Mouse (Mus musculus): Measurements from ENCODE around the gene Coro7.

Gene Coro7

DNA sequence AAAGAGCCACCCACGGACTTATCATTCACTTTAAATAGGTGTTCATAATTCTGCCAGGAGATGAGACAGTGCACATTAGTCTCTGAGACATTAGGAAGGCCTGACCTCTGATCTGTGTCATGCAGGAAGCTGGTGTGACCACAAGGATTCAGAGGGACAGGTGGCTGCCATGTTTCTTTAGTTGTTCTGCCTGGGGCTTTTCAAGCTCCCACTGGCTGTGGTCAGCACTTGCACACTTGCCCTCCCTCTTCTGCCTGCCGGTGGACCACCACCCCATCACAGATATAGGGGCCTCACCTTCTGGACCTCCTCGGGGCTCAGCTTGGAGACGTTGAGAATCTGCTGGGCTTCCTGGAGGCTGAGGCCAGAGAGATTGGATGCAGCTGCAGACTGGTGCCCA lies 62.7 kb downstream of the Coro7 start:
- no peak for DNase-seq (ENCODE audit: low read depth, low spot score)

DNA sequence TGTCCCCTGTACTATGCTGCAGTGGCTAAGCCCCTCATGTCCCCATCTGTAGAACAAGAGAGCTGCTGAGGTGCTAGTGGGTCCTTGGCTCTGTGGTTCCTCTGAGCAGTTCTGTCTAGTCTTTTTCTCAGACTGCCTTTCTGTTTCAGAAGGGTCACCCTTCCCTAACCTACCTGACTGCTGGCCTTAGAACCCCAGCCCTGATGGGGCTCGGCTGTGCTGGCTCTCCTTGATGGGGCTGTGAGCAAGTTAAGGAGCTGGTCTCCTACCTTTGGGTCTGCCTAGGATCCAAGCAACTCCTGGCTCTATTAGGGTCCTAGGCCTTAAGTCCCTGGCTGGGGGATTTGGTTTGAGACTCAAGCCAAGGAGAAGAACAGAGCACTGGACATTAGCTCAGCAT lies 64.3 kb downstream of the Coro7 start:
- DNase-seq (ENCODE audit: low read depth, low spot score) = no peak

DNA sequence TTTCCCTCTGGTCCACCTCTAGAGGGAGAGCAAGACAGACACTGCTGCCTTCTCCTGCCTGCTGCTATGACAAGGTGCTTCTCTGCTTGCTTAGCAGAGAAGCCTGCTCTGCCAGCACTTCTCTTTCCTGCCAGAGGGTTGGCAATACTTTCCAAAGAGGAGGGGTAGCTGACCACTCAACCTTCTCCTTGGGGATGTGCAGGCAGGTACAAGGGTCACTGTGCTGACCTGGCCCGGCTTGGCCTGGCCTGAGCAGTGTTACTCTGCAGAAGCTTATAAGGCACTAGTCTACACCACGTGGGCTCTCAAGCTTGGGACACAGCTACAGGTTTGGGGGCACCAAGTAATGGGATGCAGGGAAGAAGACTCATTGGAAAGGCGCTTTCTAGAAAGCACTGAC lies 64.9 kb downstream of the Coro7 start:
- no peak for DNase-seq (ENCODE audit: low read depth, low spot score)

DNA sequence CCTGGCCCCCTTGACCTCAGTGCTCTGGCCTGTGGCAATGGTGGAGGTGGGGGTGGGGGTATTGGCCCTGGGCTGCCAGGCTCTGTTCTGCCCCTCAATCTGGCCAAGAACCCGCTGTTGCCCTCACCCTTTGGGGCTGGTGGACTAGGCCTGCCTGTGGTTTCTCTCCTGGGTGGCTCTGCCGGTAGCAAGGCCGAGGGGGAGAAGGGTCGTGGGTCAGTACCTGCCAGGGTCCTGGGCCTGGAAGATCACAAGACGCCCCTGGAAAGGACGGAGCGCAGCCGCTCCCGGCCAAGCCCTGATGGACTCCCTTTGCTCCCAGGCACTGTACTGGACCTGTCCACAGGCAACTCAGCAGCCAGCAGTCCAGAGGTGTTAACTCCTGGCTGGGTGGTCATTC lies 65.8 kb downstream of the Coro7 start:
- DNase-seq (ENCODE audit: low read depth, low spot score) = no peak

DNA sequence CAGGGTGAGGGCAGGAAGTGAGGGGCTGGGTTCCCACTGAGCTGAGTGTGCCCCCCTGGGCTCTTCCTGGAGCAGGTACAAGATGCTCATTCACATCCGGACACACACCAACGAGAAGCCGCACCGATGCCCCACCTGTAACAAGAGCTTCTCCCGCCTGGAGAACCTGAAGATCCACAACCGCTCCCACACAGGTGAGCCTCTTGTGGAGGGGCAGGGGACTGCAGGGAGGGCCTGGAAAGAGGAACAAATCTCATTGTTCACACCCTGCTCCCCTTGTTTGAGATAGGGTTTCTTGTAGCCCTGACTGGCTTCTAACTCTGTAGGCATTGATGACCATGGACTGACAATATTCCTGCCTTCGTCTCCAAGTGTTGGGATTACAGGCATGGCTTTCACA lies 67.9 kb downstream of the Coro7 start:
- DNase-seq (ENCODE audit: low read depth, low spot score) = no peak

DNA sequence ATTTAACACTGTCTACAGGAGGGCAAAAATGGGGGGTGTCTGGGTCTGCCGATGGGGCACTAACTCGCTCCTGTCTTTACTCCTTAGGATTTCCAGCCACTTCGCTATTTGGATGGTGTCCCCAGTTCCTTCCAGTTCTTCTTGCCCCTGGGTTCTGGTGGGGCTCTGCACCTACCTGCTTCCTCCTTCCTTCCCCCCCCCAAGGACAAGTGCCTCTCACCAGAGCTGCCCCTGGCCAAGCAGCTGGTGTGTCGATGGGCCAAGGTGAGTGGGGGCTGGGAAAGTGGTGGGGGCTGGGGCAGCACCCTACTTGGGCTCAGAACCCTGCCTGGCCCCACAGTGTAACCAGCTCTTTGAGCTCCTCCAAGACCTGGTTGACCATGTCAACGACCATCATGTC lies 68.4 kb downstream of the Coro7 start:
- DNase-seq (ENCODE audit: low read depth, low spot score) = no peak

DNA sequence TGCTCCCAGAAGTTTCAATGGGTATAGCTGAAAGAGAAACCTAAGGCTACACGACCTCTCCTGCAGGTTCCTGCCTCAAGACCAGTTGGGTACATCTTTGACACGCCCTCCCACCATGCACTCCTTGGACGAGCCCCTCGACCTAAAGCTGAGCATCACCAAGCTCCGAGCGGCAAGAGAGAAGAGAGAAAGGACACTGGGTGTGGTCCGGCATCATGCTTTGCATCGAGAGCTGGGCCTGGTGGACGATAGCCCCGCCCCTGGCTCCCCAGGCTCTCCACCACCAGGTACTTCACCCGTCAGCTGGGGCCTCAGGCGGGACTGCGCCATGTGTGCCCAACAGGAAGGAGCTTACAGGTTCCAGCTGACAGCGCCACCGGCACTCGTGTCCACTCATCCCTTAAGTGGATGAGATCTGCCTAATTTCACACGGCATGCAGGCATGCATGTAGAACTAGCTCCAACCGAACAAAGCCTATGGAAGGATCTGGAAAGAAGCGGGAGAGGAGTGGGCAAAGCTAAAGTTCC lies 71.0 kb downstream of the Coro7 start:
- no peak for DNase-seq (ENCODE audit: low read depth, low spot score)

DNA sequence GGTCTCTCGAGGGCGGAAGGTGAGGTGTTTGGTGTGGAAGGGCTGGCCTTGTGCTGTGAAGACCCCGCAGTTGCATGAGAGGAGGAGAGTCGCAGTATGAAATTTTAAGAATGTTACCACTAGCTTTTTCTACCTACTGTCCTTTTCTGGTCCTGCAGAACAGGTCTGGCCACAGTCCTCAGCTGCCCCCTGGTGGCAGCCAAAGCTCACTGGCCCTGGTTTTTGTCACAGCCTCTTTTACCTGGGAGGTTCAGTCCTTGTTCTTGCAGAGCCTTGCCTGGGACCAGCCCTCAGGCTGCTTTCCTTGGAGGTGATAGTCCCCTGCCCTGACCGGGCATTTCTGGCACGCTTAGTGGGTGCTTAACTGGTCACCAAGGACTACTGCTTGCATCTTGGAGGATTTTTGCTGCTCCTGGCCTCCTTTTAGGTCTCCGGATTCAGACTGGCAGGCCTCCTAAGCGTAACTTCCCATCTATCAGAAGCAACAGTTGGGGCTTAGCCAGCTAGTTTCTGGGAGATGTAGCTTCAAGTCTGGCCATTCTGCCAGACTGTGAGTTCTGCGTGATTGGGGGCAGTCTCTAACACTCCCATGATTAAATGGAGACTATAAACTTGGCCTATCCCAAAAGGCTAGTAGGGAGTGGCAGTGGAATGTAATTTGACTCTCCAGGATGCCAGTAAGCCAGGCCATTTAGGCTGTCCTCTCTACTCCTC lies 71.6 kb downstream of the Coro7 start:
- peak; percentile 63 for DNase-seq (ENCODE audit: low read depth, low spot score)

DNA sequence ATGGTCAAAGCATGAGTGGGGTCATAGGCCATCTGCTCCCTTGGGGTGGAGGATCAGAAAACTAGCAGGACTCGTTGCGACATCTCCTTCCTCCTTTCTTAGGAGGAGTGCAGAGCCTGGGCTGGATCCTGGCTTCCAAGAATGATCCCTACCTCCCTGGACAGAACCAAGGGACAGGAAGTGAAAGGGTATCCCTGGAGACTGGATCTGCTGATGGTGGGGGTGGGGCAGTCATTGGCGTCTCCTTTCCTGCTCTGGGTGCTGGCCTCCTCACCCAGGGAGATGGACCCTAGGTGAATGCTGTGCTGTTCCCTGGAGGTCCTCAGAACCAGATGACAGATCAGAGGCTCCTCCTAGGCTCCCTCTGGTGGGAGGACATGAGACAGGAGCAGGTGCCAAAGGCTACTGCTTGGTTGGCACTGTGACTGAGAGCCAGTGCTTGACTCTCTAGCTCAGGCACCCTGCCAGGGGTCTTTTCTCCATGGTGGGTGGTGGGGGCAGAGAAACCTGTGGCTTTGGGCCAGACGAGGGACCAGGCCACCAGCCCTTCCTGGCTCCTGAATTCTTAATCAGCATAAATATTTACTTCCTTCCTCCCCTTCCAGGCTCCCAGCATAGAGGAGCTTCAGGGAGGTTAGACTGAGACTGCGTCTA lies 73.0 kb downstream of the Coro7 start:
- DNase-seq (ENCODE audit: low read depth, low spot score) = no peak

DNA sequence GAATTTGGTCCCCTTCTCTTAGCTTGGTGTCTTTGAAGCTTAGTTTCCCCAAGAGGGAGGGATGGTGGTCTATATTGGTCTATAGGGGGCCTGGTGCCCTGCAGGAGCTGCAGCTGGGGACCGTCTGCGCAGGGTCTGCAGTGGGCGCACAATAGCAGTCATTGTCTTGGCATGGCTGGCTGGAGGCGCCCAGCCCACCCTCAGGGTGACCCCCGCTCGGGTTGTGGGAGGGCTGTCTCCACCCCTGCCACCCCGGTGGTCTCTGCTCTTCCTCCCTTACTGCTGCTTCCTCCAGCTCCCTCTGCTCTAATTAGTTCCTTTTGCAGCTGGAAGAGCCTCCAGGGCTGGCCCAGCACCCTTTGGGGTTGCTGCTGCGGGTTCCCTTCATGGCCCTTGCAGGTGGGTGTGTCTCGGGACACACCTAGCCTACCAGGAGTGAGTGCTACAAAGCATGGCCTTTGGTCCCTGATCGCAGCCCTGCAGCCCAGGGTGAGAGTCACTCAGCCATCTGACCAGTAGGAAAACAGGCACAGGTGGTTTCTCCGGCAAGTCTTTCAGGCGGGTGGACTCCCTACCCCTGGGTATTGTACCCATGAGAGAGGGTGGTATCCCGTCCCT lies 74.0 kb downstream of the Coro7 start:
- no peak for DNase-seq (ENCODE audit: low read depth, low spot score)

DNA sequence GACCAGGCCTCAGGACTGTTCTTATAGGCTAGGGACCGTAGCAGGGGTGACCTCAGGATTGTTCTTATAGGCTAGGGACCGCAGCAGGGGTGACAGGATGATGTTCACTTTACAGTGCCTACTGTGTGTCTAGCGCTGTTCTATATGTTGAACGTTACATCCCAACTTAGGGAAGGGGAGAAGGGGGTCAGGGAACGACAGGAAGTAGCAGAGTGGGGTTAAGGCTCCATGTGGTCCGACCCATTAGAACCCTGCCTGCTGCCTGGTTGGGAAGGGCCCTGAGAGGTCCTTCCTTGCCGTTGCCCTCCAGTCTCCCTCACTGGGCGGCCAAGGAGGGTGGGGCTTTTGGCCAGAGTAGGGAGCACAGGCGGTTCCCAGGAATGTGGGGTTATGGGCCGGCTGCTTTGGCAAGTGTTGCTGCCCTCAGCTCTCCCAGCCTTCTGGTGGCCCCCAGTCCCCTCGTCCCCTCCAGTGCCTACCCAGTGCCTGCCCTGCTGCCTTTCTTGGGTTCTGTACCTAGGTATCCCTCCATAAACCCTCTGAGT lies 75.2 kb downstream of the Coro7 start:
- DNase-seq (ENCODE audit: low read depth, low spot score) = no peak

DNA sequence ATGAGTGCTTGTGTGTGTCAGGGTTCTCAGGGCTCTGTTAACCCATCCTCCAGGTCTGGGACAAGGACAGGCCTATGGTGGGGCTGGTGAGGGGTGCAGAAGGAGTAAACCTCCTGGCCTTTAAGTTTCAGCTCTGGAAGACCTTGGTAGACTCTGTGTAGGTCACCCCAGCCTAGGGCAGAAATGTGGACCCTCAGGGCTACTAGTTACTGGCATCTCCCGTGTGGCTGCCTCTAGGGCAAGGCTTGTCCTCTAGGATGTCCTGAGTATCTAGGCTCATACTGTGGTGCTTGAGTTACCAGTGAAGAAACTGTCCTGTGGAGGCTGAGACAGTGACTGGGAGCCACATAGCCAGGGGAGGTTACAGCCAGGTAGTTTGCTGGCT lies 76.1 kb downstream of the Coro7 start:
- no peak for DNase-seq (ENCODE audit: low read depth, low spot score)

DNA sequence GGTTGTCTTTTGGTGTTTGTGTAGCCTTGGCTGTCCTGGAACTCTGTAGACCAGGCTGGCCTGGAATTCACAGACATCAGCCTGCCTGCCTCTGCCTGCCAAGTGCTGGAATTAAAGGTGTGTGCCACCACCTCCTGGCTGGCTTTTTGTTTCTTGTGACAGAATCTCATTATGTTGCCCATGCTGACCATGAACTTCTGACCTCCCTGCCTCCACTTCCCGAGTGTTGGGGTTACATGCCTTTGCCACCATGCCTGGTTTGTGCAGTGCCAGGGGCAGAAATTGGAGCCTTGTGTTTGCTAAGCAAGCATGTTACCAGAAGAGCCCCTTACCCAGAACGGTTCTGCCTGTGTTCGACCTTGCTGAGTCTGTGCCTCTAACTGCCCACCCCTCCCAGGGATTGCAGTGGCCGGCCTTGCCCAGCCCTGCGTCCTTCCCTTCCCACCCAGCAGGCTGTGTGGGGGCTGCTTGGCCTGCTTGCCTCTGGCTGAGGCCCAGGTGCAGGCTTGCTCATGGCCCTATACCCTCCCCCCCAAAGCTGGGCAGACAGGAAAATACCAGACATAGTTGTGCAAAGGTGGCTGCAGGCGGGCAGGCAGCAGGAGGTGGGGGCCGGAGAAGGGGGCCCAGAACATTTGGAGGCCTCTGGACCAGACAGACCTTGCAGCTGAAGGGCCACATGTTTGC lies 76.7 kb downstream of the Coro7 start:
- no peak for DNase-seq (ENCODE audit: low read depth, low spot score)

DNA sequence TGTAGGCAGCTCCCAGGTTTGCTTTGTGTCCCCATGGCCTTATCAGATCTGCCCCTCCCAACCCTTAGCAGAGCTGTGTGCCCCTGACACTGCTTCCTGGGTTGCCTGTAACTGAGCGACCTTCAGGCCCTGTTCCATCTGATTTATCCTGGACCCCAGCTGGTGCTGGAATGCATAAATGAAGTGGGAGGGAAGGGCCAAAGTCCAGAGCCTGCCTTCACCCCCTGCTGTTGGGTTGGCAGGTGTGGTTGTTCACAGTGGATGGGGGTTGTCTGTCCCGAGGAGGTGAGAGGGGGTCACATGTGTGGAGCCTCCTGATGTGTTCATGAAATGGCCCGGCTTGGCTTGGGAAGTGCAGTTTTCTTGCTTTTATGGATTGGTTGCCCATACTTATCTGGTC lies 77.4 kb downstream of the Coro7 start:
- DNase-seq (ENCODE audit: low read depth, low spot score) = no peak

DNA sequence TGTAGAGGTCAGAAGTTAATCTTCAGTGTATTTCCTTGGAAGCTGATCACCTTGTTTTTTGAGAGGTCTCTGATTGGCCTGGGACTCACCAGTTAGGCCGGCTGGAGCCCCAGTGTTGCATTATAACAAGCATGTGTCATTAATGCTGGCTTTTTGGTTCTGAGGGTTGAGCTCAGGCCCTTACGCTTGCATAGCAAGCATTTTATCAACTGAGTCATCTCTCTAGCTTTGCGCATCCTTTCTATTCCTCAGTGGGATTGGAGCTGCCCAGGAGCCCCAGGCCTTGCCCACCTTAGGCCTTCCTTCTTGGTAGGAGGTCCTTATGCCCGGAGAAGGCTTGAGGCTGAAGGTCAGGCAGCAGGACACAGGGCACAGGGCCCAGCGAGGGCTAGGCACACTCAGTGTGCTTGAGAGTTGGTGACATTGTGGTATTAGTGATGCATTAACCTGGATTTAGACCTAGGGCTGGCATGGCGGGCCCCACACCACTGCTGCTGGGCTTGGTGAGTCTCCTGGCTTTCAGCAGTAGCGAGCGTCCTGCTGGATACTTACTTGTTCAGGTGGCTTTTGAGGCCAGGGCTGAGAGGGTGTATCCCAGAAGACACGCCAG lies 78.8 kb downstream of the Coro7 start:
- DNase-seq (ENCODE audit: low read depth, low spot score) = no peak

DNA sequence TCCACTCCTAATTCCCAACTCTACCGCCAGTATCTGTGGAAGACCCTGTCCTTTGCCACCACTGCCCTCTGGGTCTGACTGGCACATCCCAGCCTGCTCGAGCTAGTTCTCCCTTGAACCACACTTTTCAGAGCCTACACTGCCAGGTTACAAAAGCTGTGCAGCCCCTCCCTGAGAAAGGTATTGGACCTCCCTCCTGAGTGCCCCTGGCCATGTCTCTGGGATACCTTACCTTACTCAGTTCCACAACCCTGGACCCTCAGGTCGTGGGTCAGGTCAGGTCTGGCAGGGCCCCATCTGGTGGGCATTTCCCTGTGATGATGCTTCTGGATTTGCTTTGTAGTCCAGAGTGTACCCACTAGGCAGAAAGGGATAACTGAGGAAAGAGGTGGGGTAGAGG lies 80.0 kb downstream of the Coro7 start:
- DNase-seq (ENCODE audit: low read depth, low spot score) = no peak

DNA sequence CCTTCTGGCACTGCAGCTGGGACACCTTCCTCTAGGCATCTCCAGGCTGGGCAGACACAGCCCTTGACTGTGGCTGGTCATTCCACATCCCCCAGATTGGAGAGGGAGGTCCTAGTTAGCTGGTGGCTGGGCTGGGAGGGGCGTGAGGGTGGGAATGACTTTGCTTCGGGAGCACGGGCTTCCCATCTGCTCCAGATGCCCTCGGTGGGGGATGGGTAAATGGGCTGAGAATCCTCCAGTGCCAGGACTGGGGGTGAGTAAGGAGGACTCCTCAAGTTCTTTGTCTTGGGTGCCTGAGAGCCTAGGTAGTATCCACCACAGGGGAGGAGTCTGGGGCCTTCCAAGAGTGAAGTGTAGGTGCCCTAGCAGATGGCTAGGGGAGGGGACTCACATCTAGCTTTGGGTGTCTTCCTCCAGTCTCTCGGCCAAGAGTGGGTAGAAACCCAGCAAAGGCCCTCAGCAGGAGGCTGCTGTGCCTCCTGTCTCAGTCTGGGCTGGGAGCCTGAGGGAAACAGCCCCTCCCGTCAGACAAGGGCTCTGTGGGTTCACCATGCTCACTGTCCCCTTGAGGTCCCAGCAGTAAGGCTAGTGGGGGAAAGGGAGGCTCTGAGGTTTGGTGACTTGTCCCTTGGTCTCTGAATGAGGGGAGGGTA lies 80.6 kb downstream of the Coro7 start:
- no peak for DNase-seq (ENCODE audit: low read depth, low spot score)

DNA sequence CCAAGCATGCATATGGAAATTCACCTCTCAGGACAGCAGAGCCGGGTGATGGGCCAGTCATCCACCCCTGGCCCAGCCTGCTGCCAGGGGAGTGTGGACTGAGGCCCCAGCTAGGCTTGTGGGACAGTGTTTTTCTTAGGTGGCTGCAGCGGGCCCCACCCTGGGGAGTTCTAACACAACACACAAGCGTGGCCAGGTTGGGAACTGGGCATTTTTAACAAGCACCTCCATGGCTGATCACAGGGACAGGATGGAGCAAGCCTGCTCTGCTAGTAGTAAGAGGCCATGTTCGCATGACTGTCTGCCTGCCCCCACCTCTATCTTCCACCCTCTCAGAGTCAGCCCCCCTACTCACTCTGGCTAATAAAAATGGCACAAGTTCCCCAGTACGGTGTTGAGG lies 81.5 kb downstream of the Coro7 start:
- no peak for DNase-seq (ENCODE audit: low read depth, low spot score)

DNA sequence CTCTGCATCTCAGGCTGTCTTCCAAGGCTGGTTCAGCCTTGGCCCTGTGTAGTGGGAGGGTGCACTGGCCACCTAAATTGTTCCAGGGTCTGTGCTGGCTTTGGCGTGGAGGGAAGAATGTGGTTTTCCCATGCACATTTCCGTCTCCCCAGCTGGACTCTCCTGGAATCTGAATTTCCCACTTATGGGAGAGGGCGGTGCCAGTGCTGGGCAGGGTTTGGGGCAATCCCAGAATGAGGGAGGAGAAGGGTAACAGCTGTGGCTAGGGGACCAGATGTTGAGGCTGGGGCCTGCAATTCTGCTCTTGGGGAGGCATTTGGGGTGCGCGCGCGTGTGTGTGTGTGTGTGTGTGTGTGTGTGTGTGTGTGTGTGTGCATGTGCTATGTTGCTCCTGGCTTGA lies 82.3 kb downstream of the Coro7 start:
- no peak for DNase-seq (ENCODE audit: low read depth, low spot score)

DNA sequence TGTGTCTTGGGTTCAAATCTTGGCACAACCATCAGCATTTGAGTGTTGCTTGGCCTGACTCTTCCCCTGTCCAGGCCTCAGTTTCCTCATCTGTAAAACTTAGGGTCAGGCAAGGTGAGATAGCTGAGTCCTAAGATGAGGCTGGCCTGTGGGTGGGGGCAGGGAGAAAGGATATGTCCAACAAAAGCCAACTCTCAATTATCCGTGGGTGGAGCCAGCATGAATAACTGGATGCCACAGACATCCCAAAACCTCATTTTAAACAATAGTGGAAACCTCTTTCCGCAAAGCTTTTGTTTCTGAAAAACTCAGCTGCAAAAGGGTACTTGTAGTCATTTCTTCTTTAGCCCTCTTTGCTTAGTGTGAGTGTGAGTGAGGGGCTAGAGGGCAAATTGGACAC lies 82.7 kb downstream of the Coro7 start:
- DNase-seq (ENCODE audit: low read depth, low spot score) = no peak

DNA sequence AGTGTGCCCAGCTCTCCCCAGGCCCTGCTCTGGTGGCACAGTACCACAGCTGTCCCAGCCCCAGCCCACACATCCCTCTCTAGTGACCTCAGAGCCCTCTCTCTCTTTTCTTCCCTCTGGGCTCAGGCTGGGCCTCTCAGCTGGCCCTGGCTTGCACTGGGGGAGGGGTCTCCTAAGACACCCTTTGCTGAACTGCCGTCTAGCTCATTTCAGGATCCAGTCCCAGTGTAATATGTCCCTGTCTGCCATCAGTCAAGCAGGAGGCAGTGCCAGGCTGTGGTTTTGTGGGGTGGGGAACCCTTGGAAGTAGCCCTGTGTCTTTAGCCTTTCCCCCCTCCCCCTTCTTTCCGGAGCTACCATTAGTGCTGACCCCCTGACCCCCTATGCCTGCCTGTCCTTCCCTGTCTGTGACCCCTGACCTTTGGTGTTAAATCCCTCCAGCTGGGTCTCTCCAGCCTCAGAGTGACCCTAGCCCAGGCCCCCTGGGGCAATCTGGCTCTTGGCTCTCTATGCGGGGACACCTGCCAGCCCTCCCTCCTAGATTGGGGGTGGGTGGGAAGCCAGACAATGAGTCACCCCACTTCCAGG lies 83.3 kb downstream of the Coro7 start:
- DNase-seq (ENCODE audit: low read depth, low spot score) = no peak
